Mouse (Mus musculus): ENCODE measurements at regions not wholly inside any gene's neighbourhood (a gene's known extent, or its start where the extent isn't known, plus 50 kb on each side); places are given as distances from the start of the nearest gene placed in this dataset.
A peak's percentile ranks its signal among the peaks of the same experiment; 100 is the strongest.

GRCm38 (mm10) chr6:117584563-117584962, 256.4 kb upstream of the Zfp637 start:
- DNase-seq: no peak
- intact Hi-C loops (cut with DNase I; ENCODE audit: low total_unique reads): no loop called here

GRCm38 (mm10) chr6:117596166-117596840, 244.7 kb upstream of the Zfp637 start:
- DNase-seq: no peak
- intact Hi-C loops (cut with DNase I; ENCODE audit: low total_unique reads): no loop called here

GRCm38 (mm10) chr6:117604834-117605233, 236.1 kb upstream of the Zfp637 start:
- DNase-seq: no peak
- intact Hi-C loops (cut with DNase I; ENCODE audit: low total_unique reads): no loop called here

- DNase-seq: no peak
- intact Hi-C loops (cut with DNase I; ENCODE audit: low total_unique reads): no loop called here
Observed at GRCm38 (mm10) chr6:117605685-117606084, 235.3 kb upstream of the Zfp637 start.

GRCm38 (mm10) chr6:117606211-117606610, 234.8 kb upstream of the Zfp637 start:
- intact Hi-C loops (cut with DNase I; ENCODE audit: low total_unique reads): no loop called here
- no peak for DNase-seq

DNA sequence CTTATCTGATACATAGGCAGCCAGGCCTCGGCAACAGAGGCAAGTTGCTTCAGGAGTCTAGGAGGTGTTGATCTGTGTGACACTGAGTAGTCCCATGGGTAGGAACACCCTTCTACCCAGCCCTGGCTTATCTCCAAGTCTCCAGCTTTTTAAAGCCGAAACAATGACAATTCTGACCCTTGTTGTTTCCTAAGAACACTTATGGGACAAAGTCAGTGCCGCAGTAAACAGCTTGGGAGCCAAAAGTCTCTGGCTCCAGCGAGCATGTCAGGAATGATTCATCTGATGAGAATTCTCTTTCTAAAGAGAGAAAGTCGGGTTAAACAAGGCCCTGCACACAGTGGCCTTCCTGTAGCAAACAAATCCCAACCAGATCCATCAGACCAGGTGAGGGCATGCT, 234.0 kb upstream of the Zfp637 start:
- peak; percentile 19 for DNase-seq
- intact Hi-C loops (cut with DNase I; ENCODE audit: low total_unique reads): no loop called here

GRCm38 (mm10) chr6:117609476-117610404, 231.2 kb upstream of the Zfp637 start:
- peak; percentile 32 for DNase-seq
- intact Hi-C loops (cut with DNase I; ENCODE audit: low total_unique reads): no loop called here

- intact Hi-C loops (cut with DNase I; ENCODE audit: low total_unique reads): no loop called here
- no peak for DNase-seq
Observed at GRCm38 (mm10) chr6:117611281-117611680, 229.7 kb upstream of the Zfp637 start.

DNA sequence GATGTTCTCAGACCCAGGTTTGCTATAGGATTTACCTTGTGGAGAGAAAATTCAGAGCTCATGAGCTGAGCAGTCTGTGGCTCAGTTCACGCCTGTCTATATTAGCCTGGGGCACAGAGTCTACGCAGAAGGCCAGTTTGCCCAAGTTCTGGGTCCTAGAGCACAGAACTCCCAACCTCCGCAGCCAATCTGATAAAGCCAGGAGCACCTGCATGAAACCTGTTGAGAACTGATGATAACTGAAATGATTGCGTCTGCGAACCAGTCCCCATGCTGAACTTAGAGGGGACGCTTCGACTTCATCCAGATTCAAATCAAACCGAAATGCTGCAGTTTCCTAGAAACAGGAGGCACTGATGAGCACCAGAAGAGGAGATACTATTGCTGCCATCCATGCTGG, 229.0 kb upstream of the Zfp637 start:
- intact Hi-C loops (cut with DNase I; ENCODE audit: low total_unique reads): no loop called here
- no peak for DNase-seq

GRCm38 (mm10) chr6:117612421-117612820, 228.6 kb upstream of the Zfp637 start:
- no peak for DNase-seq
- intact Hi-C loops (cut with DNase I; ENCODE audit: low total_unique reads): no loop called here

- peak; percentile 19 for DNase-seq
- intact Hi-C loops (cut with DNase I; ENCODE audit: low total_unique reads): no loop called here
Observed at GRCm38 (mm10) chr6:117613656-117614350, 227.2 kb upstream of the Zfp637 start.

GRCm38 (mm10) chr6:117614386-117614785, 226.6 kb upstream of the Zfp637 start:
- no peak for DNase-seq
- intact Hi-C loops (cut with DNase I; ENCODE audit: low total_unique reads): no loop called here

GRCm38 (mm10) chr6:117617168-117617567, 223.8 kb upstream of the Zfp637 start:
- no peak for DNase-seq
- intact Hi-C loops (cut with DNase I; ENCODE audit: low total_unique reads): no loop called here

- DNase-seq: no peak
- intact Hi-C loops (cut with DNase I; ENCODE audit: low total_unique reads): no loop called here
Observed at GRCm38 (mm10) chr6:117617951-117618350, 223.0 kb upstream of the Zfp637 start.

DNA sequence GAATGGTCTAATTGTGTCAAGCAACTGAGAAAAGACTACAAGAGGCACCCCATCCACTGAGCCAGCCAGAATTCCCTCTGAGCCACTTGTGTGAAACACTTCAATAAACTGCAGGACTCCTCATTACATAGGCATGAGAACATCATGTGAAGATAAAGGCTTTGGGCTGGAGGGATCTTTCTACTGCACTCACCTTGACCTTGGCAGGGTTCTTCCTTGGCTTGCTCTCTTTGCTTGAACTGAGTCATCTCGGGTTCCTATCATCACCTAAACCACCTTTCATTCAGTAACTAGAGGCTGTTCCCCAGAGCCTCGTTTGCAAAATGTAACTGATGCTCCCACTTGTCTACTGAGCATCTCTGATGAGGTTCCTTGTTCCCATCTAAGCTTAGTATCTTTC, 221.4 kb upstream of the Zfp637 start:
- no peak for DNase-seq
- intact Hi-C loops (cut with DNase I; ENCODE audit: low total_unique reads): no loop called here

- no peak for DNase-seq
- intact Hi-C loops (cut with DNase I; ENCODE audit: low total_unique reads): no loop called here
Observed at GRCm38 (mm10) chr6:117622446-117622845, 218.5 kb upstream of the Zfp637 start.

DNA sequence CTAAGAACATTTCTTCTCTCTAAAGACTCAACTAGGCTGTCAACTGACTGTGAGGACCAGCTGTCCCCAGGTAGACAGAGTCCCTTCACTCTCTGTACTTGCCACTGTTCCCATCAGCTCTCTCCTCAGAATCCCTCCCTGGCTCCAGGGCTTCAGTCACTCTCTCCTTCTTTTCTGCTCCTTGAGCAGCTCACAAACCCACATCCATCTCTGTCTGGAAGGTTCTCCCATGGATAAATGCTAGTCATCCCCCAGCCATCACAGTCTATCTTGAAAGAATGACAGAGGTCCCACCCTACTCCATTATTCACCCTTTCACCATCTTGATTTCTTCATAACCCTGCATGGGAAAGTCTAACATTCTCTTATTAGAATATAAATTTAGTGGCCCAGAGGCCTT, 218.0 kb upstream of the Zfp637 start:
- intact Hi-C loops (cut with DNase I; ENCODE audit: low total_unique reads): no loop called here
- no peak for DNase-seq

DNA sequence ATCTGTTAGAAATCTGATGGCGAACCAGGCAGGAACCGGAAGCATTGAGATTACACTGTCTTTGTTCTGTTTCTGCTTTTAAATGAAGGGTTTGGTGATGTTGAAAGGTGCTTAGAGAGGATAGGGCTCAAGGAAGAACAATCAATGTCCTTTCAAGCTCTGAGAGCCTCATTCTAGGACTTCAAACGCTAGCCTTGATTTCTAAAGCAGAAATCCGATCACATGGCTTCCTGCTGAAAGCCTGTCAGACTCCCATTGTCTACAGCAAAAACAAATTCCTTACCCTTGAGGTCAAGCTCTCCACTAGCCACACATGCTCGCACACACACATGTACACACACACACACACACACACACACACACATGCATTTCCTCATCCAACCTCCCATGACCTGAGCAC, 215.3 kb upstream of the Zfp637 start:
- intact Hi-C loops (cut with DNase I; ENCODE audit: low total_unique reads): no loop called here
- DNase-seq: no peak

GRCm38 (mm10) chr6:117627461-117627860, 213.5 kb upstream of the Zfp637 start:
- DNase-seq: no peak
- intact Hi-C loops (cut with DNase I; ENCODE audit: low total_unique reads): no loop called here

DNA sequence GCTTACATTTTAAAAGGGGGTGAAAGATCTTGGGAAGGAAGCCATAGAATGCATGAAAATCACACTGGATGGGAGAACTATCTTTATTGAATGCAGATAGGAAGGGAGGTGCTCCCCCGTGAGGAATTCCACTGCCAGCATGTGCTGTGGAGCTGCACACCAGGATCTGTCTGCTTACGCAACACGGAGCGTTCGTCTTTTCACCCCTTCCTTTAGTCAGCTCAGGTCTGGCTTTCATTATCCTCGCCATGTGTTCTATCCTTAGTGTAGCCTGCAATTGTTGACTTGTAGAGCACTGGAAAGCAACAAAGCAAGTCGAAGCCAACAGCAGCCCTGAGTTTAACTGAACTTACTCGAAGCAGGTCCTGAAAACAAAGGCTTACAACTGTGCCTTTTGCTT, 194.4 kb upstream of the Zfp637 start:
- intact Hi-C loops (cut with DNase I; ENCODE audit: low total_unique reads): no loop called here
- no peak for DNase-seq

Data from gastrocnemius, postnatal 14 days (tissue).